Mouse (Mus musculus) C2C12 (cell line): Measurements from ENCODE around the gene Agt. TPM values are rescaled to one million over a fixed set of nuclear protein-coding genes. Genes with fewer than 3 reads are reported as not detected.

ENCODE experiments used
- H3K27me3 ChIP-seq: one replicate; pipeline ENCODE4 v1.6.1; 2011; ENCODE audit not compliant: control insufficient read depth, insufficient read depth, insufficient read length
- H3K36me3 ChIP-seq: one replicate; pipeline ENCODE4 v1.6.1; 2011; ENCODE audit not compliant: control insufficient read depth, insufficient read depth
- H3K4me3 ChIP-seq: one replicate; pipeline ENCODE4 v1.5.1; 2011; ENCODE audit warnings: mild to moderate bottlenecking, control low read depth; ENCODE audit not compliant: poor library complexity, insufficient read depth, severe bottlenecking
- H3K79me2 ChIP-seq: one replicate; pipeline ENCODE4 v1.6.1; 2011; ENCODE audit not compliant: control insufficient read depth, insufficient read depth
- H3K79me3 ChIP-seq: one replicate; pipeline ENCODE4 v1.6.1; 2011; ENCODE audit warnings: low read depth, control low read depth
- H3ac ChIP-seq: one replicate; pipeline ENCODE3; 2011; ENCODE audit warnings: low read depth; ENCODE audit not compliant: control insufficient read depth, insufficient read length
- CEBPB ChIP-seq: IDR thresholded peaks from one replicate; pipeline ENCODE4 v1.6.1; 2011; ENCODE audit warnings: low read depth, mild to moderate bottlenecking, control low read depth, moderate library complexity
- CTCF ChIP-seq: IDR thresholded peaks from one replicate; pipeline ENCODE4 v1.5.1; 2011; ENCODE audit not compliant: control insufficient read depth, insufficient read depth, insufficient read length
- FOSL1 ChIP-seq: IDR thresholded peaks from one replicate; pipeline ENCODE4 v1.8.0; 2011; ENCODE audit warnings: mild to moderate bottlenecking, low read length; ENCODE audit not compliant: poor library complexity, insufficient read depth, severe bottlenecking
- MAX ChIP-seq: IDR thresholded peaks from one replicate; pipeline ENCODE4 v1.6.1; 2011; ENCODE audit warnings: mild to moderate bottlenecking, control low read depth
- MYOD1 ChIP-seq: IDR thresholded peaks from one replicate; pipeline ENCODE4 v1.6.1; 2011; ENCODE audit warnings: low read depth; ENCODE audit not compliant: control insufficient read depth, insufficient read length
- MYOG ChIP-seq: IDR thresholded peaks from one replicate; pipeline ENCODE4 v1.6.1; 2011; ENCODE audit not compliant: control insufficient read depth, insufficient read length; ENCODE audit errors: extremely low read depth
- USF1 ChIP-seq: IDR thresholded peaks from one replicate; pipeline ENCODE4 v1.6.1; 2011; ENCODE audit warnings: low read depth, mild to moderate bottlenecking, control low read depth, moderate library complexity
- long read RNA-seq, 2 experiments: library from polyadenylated mRNA; unstranded; transcript quantifications; one replicate each; pipeline ENCODE4 v2.0.0; 2019 to 2020
- polyA plus RNA-seq: library from polyadenylated mRNA; unstranded; fragments of >200 nt; fragmentation: generic; extraction: Trizol; gene quantifications from one replicate; pipeline ENCODE4 v1.2.1, GENCODE M21; 2012; ENCODE audit warnings: missing spikeins

Agt gene
- polyA plus RNA-seq: not detected
- long read RNA-seq, experiment 1: 0 reads
- long read RNA-seq, experiment 2: 0 reads

DNA sequence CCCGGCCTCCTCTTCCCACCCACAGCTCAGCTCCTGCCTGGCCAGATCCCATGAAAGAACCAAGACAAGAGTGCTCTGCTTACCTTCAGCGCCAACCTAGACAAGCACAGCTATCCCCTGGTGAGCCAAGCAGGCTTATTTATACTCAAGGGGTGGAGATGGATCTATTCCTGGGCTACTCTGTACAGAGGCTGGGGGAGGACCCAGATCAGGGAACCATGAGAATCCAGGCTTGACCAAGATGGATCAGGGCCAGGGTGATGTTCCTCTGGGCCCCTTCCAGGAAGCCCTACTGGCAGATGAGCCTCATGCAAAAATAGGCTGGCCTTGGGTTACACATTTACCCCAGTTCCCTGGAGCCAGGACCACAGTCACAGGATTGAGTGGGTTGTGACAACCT, at the start of gene Agt:
Gene Agt (minus strand): TSS at position 114 of the 400 bp plus-strand sequence.
- Histone ChIP-seq H3K79me3 (no peaks in the 10 kb centered on the region), H3K79me2 (no peaks in the 10 kb centered on the region), H3K27me3 (peaks cover 38% of the 10 kb centered on the region), H3K4me3 (no peak within 1 kb of the TSS), H3K36me3 (no peaks in the 10 kb centered on the region), H3ac (no peak within 1 kb of the TSS)
- no peak for TF ChIP-seq CEBPB
- no peak for TF ChIP-seq FOSL1
- TF ChIP-seq MYOD1: no peak
- TF ChIP-seq MYOG: no peak

DNA sequence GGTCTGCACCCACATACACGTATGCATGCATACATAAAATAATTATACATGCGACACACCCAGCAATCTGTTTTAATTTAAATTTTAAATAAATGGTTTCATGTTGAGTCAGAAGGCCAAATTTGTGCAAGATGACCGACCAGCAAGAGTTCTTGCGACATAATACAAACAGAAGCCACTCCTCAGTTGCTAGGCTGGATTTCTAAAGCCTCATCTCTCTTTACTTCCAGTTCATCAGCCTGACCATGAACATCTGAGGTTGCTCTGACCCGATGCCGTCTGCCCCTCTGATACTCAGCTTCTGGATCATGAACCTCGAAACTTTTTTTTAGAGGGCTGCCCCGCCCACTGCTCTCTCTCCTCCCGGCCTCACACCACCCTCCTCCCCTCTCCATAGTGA, 48.7 kb upstream of the Agt start:
- Histone ChIP-seq H3K79me3 (no peaks in the 10 kb centered on the region), H3K36me3 (no peaks in the 10 kb centered on the region), H3K4me3 (no peak overlapping the region), H3ac (no peak overlapping the region), H3K27me3 (peaks cover 23% of the 10 kb centered on the region), H3K79me2 (no peaks in the 10 kb centered on the region)
- TF ChIP-seq MYOG (no peak), CEBPB (peak; percentile 52)

DNA sequence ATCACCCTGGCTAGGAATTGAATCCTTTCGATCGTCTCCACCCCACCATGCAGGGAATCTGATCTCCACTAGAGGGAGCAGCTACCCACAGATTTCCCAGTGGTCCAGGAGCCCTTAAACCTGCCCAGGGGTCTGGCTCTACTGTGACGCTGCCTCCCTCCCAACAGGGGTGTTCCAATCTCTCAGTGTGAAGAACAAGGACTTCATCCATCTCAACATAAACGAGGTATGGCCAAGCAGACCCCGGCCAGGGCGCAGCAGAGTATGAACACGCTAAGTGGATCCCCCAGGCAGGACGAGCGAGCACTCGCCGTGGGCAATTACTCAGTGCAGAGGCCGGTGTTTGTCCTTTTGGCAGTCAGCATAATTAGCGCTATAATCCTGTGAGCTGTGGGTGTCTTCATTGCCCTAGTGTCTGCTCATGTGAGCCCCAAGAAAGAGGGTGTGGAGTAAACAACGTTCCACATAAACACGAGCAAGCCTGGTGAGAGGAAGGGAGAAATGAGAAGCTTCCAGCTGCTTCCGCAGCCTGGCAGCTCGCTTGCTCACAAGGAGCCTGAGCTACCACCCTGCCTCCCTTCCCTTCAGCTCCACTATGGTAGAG, 47.9 kb upstream of the Agt start:
- H3K4me3 ChIP-seq: no peak overlapping the region
- no peaks in the 10 kb centered on the region for H3K79me2 ChIP-seq
- peak overlapping the region; percentile 6 for H3ac ChIP-seq
- peaks cover 23% of the 10 kb centered on the region for H3K27me3 ChIP-seq
- no peaks in the 10 kb centered on the region for H3K36me3 ChIP-seq
- H3K79me3 ChIP-seq: no peaks in the 10 kb centered on the region
- TF ChIP-seq FOSL1: no peak

DNA sequence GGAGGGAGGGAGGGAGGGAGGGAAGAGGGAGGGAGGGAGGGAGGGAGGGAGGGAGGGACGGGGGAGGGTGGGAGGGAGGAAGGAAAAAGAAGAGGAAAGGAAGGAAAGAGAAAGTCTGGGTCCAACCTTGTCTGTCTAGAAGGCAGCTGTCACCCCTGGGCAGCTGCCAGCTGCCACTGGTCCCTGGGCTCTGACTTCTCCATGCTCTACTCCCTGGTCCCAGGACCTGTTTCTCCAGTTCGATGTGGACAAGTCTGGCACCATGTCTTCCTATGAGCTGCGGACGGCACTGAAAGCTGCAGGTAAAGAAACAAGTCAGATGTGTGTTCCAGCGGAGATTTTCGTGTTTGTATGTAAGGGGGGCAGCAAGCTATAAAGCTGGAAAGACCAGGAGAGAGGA, 44.8 kb upstream of the Agt start:
- no peak overlapping the region for H3ac ChIP-seq
- no peaks in the 10 kb centered on the region for H3K79me3 ChIP-seq
- TF ChIP-seq CEBPB: no peak
- no peak for TF ChIP-seq MYOD1
- no peak for TF ChIP-seq MYOG
- no peak for TF ChIP-seq MAX
- TF ChIP-seq CTCF: no peak
- no peak for TF ChIP-seq USF1
- no peak for TF ChIP-seq FOSL1
- peaks cover 48% of the 10 kb centered on the region for H3K27me3 ChIP-seq
- H3K4me3 ChIP-seq: no peak overlapping the region
- H3K36me3 ChIP-seq: no peaks in the 10 kb centered on the region
- H3K79me2 ChIP-seq: no peaks in the 10 kb centered on the region

DNA sequence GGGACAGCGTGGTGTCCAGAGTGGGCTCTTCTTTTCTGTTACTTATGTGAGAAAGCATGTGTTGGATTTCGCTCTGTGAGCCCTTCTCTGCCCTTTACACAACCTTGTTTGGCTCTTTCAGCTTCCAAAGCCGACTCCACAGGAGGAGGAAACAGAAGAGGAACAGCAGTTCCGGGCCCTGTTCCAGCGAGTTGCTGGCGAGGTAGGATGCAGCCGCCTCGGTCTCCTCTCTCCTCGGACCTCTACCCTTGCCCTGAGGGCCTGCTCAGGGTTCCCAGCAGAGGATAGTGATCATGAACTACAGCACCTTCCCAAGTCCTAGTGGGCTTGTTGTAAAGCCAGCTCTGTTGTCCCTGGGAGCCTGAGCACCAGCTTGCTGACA, 39.5 kb upstream of the Agt start:
- Histone ChIP-seq H3K36me3 (no peaks in the 10 kb centered on the region), H3K79me2 (no peaks in the 10 kb centered on the region), H3ac (no peak overlapping the region), H3K27me3 (peaks cover 68% of the 10 kb centered on the region), H3K79me3 (no peaks in the 10 kb centered on the region), H3K4me3 (no peak overlapping the region)
- no peak for TF ChIP-seq MYOD1

DNA sequence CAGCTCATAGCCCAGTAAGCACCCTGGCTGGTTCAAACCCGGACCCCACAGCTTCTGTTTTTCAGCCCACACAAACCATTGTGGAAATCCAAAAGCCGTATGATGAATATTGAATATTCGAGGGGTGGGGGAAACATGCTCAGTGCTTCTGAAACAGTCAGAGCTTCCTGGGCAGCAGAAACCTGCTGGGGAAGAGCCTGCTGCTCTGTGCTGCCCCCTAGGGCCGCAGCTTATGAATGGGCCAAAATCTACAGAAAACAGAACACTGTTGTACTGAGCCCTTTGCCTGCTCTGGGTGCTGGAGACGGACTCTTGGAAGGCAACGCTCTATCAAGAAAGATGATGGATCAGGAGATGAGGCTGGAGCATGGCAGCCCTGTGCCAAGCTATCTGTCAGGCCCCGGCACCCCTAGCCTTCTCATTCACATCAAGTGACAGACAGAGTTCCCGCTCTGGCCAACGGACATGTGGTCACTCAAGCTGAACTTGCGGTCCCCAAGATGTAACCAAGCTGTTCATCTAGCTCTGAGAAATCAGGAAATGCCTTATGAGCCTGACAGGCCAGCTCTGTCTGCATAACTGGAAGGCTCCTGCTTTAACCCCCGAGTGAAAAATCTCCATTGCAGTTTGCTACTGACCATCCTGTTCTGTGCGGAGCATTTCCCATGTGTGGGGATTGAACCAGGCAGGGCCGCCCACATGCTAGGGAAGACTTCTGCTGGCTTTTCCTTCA, 38.9 kb upstream of the Agt start:
- Histone ChIP-seq H3ac (no peak overlapping the region), H3K79me2 (no peaks in the 10 kb centered on the region), H3K27me3 (peaks cover 71% of the 10 kb centered on the region), H3K4me3 (no peak overlapping the region), H3K79me3 (no peaks in the 10 kb centered on the region), H3K36me3 (no peaks in the 10 kb centered on the region)
- no peak for TF ChIP-seq MAX
- no peak for TF ChIP-seq MYOG
- TF ChIP-seq CTCF: no peak
- no peak for TF ChIP-seq CEBPB
